Mouse (Mus musculus): ENCODE measurements around the gene Mettl4.

- TF ChIP-seq CTCF (IDR thresholded peaks at IDR 0.05; ENCODE audit: low read depth, low read length), result no peak
- TF ChIP-seq GATA1 (IDR thresholded peaks at IDR 0.05; ENCODE audit: borderline replicate concordance, low read length), result no peak
- TF ChIP-seq TAL1 (conservative IDR thresholded peaks at IDR 0.05; ENCODE audit: low read depth, low read length), result no peak
- no peak for TF ChIP-seq POLR2AphosphoS5 (IDR thresholded peaks at IDR 0.05; ENCODE audit: insufficient replicate concordance, low read depth, low read length)
- TF ChIP-seq GATA2 (IDR thresholded peaks at IDR 0.05; ENCODE audit: borderline replicate concordance, low read depth, low read length), result no peak
Observed at GRCm38 (mm10) chr17:94749466-94750135, at the start of gene Mettl4.

All from G1E (cell line).